12 mouse cellular contexts compared by ENCODE assay signal in the genomic region with DNA sequence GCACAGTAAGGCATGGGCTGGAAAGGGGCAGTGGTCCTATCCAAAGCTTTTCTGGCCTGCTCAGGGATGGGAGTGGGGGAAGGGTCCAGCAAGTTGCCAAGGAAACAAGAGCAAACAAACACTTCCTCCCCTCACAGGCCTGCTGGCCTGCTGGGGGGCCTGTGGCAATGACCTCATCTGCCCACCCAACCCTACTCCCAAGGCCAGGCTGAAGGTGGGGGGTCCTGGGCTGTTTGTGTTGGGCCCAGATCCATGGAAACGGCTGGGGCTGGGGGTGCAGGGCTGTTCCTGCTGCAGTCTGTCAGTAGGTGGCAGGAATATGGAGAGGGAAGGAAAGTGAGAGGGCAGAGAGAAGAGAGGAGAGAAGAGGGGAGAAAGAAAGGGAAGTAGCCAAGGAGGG. TPM values are rescaled to one million over a fixed set of nuclear protein-coding genes. Genes with fewer than 3 reads are reported as not detected.
DNase-seq lines count a peak whose midpoint lies in the region; ATAC-seq lines count a peak whose summit lies in the region.
"Had no signal": no experiment of that assay in that cellular context is flagged by ENCODE, and none has a peak within 500 bp of the region (broad histone marks: within the 10 kb centered on the region; RNA-seq: fewer than 3 reads in every experiment).

No protein-coding gene starts in this region.

- no peak for ATAC-seq in hindbrain, embryonic 14.5 days (ENCODE audit: low FRiP score)
- no peak for ATAC-seq in neural tube, embryonic 11.5 days (ENCODE audit: insufficient read depth, low FRiP score, low TSS enrichment)
- ATAC-seq in neural tube, embryonic 15.5 days (ENCODE audit: low FRiP score): no peak

- peak; percentile 61 for DNase-seq in hindbrain, embryonic 10.5 days (ENCODE audit: low spot score)
- no peak for DNase-seq in hindbrain, embryonic 14.5 days (ENCODE audit: low spot score)
- DNase-seq in neural tube, embryonic 11.5 days (ENCODE audit: low spot score): peak; percentile 46
- peak; percentile 53 for DNase-seq in limb, embryonic 10.5 days (ENCODE audit: low spot score)
- peak; percentile 33 for DNase-seq in yolk sac, embryonic 10.5 days (ENCODE audit: low spot score)
- DNase-seq in layer of hippocampus, adult 9-11 months: no peak
- DNase-seq in frontal cortex, postnatal 14 days (ENCODE audit: low spot score in 2 of 2): no peak
- DNase-seq: gastrocnemius, postnatal 10 days; liver, embryonic 13.5 days had no signal

- peaks cover 12% of the 10 kb centered on the region; the same call in 1 of the 2 replicates for H3K27me3 ChIP-seq in hindbrain, embryonic 10.5 days (ENCODE audit: insufficient read depth, poor library complexity, severe bottlenecking)
- no peaks in the 10 kb centered on the region for H3K27me3 ChIP-seq in hindbrain, embryonic 14.5 days (ENCODE audit: control insufficient read depth, insufficient read depth, low read length)
- H3K27me3 ChIP-seq in neural tube, embryonic 11.5 days (ENCODE audit: control insufficient read depth, insufficient read depth, low read length): no peaks in the 10 kb centered on the region
- no peaks in the 10 kb centered on the region for H3K27me3 ChIP-seq in neural tube, embryonic 15.5 days (replicated peaks)
- H3K27me3 ChIP-seq in limb, embryonic 10.5 days (ENCODE audit: low read depth, poor library complexity, severe bottlenecking): peaks cover 24% of the 10 kb centered on the region

- H3K36me3 ChIP-seq in hindbrain, embryonic 10.5 days: 0 out of 2 replicates have a peak, but pooled peaks cover 2% of the 10 kb centered on the region
- H3K36me3 ChIP-seq in hindbrain, embryonic 14.5 days (replicated peaks; ENCODE audit: control insufficient read depth, insufficient read depth): no peaks in the 10 kb centered on the region
- H3K36me3 ChIP-seq in neural tube, embryonic 11.5 days (ENCODE audit: control insufficient read depth, insufficient read depth, low read length): no peaks in the 10 kb centered on the region
- H3K36me3 ChIP-seq in neural tube, embryonic 15.5 days: no peaks in the 10 kb centered on the region
- H3K36me3 ChIP-seq in limb, embryonic 10.5 days: no peaks in the 10 kb centered on the region
- H3K36me3 ChIP-seq: liver, embryonic 13.5 days had no signal

- no peak overlapping the region for H3K9ac ChIP-seq in hindbrain, embryonic 14.5 days
- no peak overlapping the region for H3K9ac ChIP-seq in neural tube, embryonic 11.5 days (ENCODE audit: low read length)
- no peak overlapping the region for H3K9ac ChIP-seq in neural tube, embryonic 15.5 days (replicated peaks)
- H3K9ac ChIP-seq: liver, embryonic 13.5 days had no signal

- 10% methylated on average over 1 of the region's 1 CpGs for WGBS in hindbrain, embryonic 10.5 days
- 0% methylated on average over 1 of the region's 1 CpGs for WGBS in hindbrain, embryonic 14.5 days
- WGBS in neural tube, embryonic 11.5 days: 0% methylated on average over 1 of the region's 1 CpGs
- 13% methylated on average over 1 of the region's 1 CpGs for WGBS in neural tube, embryonic 15.5 days
- WGBS in limb, embryonic 10.5 days: 43% methylated on average over 1 of the region's 1 CpGs

- H3K4me1 ChIP-seq in hindbrain, embryonic 10.5 days (replicated peaks): peaks cover 43% of the 10 kb centered on the region
- H3K4me1 ChIP-seq in hindbrain, embryonic 14.5 days (replicated peaks; ENCODE audit: control insufficient read depth, insufficient read depth, low read length): peaks cover 3% of the 10 kb centered on the region; the same call in 1 of the 2 replicates
- H3K4me1 ChIP-seq in neural tube, embryonic 11.5 days (ENCODE audit: control insufficient read depth, insufficient read depth, low read length): no peaks in the 10 kb centered on the region
- peaks cover 3% of the 10 kb centered on the region; the same call in 1 of the 2 replicates for H3K4me1 ChIP-seq in neural tube, embryonic 15.5 days
- peaks cover 29% of the 10 kb centered on the region for H3K4me1 ChIP-seq in limb, embryonic 10.5 days
- H3K4me1 ChIP-seq: liver, embryonic 13.5 days had no signal

- H3K9me3 ChIP-seq in hindbrain, embryonic 10.5 days: no peaks in the 10 kb centered on the region
- no peaks in the 10 kb centered on the region for H3K9me3 ChIP-seq in hindbrain, embryonic 14.5 days (ENCODE audit: control insufficient read depth, low read length)
- no peaks in the 10 kb centered on the region for H3K9me3 ChIP-seq in neural tube, embryonic 11.5 days (ENCODE audit: control insufficient read depth, low read length)
- H3K9me3 ChIP-seq in neural tube, embryonic 15.5 days (replicated peaks): no peaks in the 10 kb centered on the region
- no peaks in the 10 kb centered on the region for H3K9me3 ChIP-seq in limb, embryonic 10.5 days (replicated peaks)
- H3K9me3 ChIP-seq: liver, embryonic 13.5 days had no signal

- no peak overlapping the region for H3K4me2 ChIP-seq in hindbrain, embryonic 14.5 days (replicated peaks)
- H3K4me2 ChIP-seq in neural tube, embryonic 11.5 days (ENCODE audit: low read depth): no peak overlapping the region
- no peak overlapping the region for H3K4me2 ChIP-seq in neural tube, embryonic 15.5 days
- H3K4me2 ChIP-seq: liver, embryonic 13.5 days had no signal

- H3K4me3 ChIP-seq in hindbrain, embryonic 10.5 days: no peak overlapping the region
- H3K4me3 ChIP-seq in hindbrain, embryonic 14.5 days (replicated peaks; ENCODE audit: low read length): no peak overlapping the region
- no peak overlapping the region for H3K4me3 ChIP-seq in neural tube, embryonic 11.5 days (ENCODE audit: low read depth, low read length)
- H3K4me3 ChIP-seq in neural tube, embryonic 15.5 days (replicated peaks): no peak overlapping the region
- H3K4me3 ChIP-seq in limb, embryonic 10.5 days: no peak overlapping the region
- H3K4me3 ChIP-seq: liver, embryonic 13.5 days had no signal

- peak overlapping the region; percentile 78 for H3K27ac ChIP-seq in hindbrain, embryonic 10.5 days
- no peak overlapping the region for H3K27ac ChIP-seq in hindbrain, embryonic 14.5 days
- no peak overlapping the region for H3K27ac ChIP-seq in neural tube, embryonic 11.5 days (ENCODE audit: low read depth, low read length)
- H3K27ac ChIP-seq in neural tube, embryonic 15.5 days (replicated peaks): no peak overlapping the region
- H3K27ac ChIP-seq in limb, embryonic 10.5 days: no peak overlapping the region
- H3K27ac ChIP-seq: liver, embryonic 13.5 days had no signal

RNA-seq across cellular contexts. Expression of gene Wnt9a, which starts 29.7 kb away (rescaled TPM):
- 9.8 and 10.7 TPM in 2 replicates for polyA plus RNA-seq in hindbrain, embryonic 10.5 days (2016; fragmentation: Nextera tagmentation; extraction: Ambion mirVana)
- polyA plus RNA-seq in hindbrain, embryonic 14.5 days (2014; fragmentation: Nextera tagmentation; extraction: Ambion mirVana): 2.1 TPM in 2 replicates
- polyA plus RNA-seq in neural tube, embryonic 11.5 days (2014; fragmentation: Nextera tagmentation; extraction: Ambion mirVana): 1.6 and 2.5 TPM in 2 replicates
- polyA plus RNA-seq in neural tube, embryonic 15.5 days (2015; fragmentation: Nextera tagmentation; extraction: Ambion mirVana): 2.6 and 3.0 TPM in 2 replicates
- 1.2 and 1.8 TPM in 2 replicates for polyA plus RNA-seq in limb, embryonic 10.5 days (2016; fragmentation: Nextera tagmentation; extraction: Ambion mirVana)

RNA-seq across cellular contexts. Expression of gene Prss38, which starts 39.1 kb away (rescaled TPM):
- not detected in 2 replicates for polyA plus RNA-seq in hindbrain, embryonic 10.5 days (2016; fragmentation: Nextera tagmentation; extraction: Ambion mirVana)
- polyA plus RNA-seq in hindbrain, embryonic 14.5 days (2014; fragmentation: Nextera tagmentation; extraction: Ambion mirVana): not detected in 2 replicates
- not detected in 2 replicates for polyA plus RNA-seq in neural tube, embryonic 11.5 days (2014; fragmentation: Nextera tagmentation; extraction: Ambion mirVana)
- not detected in 2 replicates for polyA plus RNA-seq in neural tube, embryonic 15.5 days (2015; fragmentation: Nextera tagmentation; extraction: Ambion mirVana)
- polyA plus RNA-seq in limb, embryonic 10.5 days (2016; fragmentation: Nextera tagmentation; extraction: Ambion mirVana): not detected in 2 replicates
- polyA plus RNA-seq: heart, postnatal 0 days; large intestine, adult 2 months; liver, embryonic 13.5 days had no signal

RNA-seq across cellular contexts. Expression of gene Wnt3a, which starts 45.8 kb away (rescaled TPM):
- 14.2 and 18.2 TPM in 2 replicates for polyA plus RNA-seq in hindbrain, embryonic 10.5 days (2016; fragmentation: Nextera tagmentation; extraction: Ambion mirVana)
- polyA plus RNA-seq in hindbrain, embryonic 14.5 days (2014; fragmentation: Nextera tagmentation; extraction: Ambion mirVana): 0.40 and 0.43 TPM in 2 replicates
- 2.6 and 3.3 TPM in 2 replicates for polyA plus RNA-seq in neural tube, embryonic 11.5 days (2014; fragmentation: Nextera tagmentation; extraction: Ambion mirVana)
- 0.14 and 0.35 TPM in 2 replicates for polyA plus RNA-seq in neural tube, embryonic 15.5 days (2015; fragmentation: Nextera tagmentation; extraction: Ambion mirVana)
- 0.14 and 0.53 TPM in 2 replicates for polyA plus RNA-seq in limb, embryonic 10.5 days (2016; fragmentation: Nextera tagmentation; extraction: Ambion mirVana)
- polyA plus RNA-seq: heart, postnatal 0 days; large intestine, adult 2 months; liver, embryonic 13.5 days had no signal

Comparison
In these comparisons a context has a peak if more than half of its experiments do, and no peak if none do; other contexts are left out.
1. DNase-seq: peak in hindbrain, embryonic 10.5 days (single experiment), neural tube, embryonic 11.5 days (single experiment), limb, embryonic 10.5 days (single experiment) and yolk sac, embryonic 10.5 days (single experiment); none in hindbrain, embryonic 14.5 days (single experiment), layer of hippocampus, adult 9-11 months (single experiment) and frontal cortex, postnatal 14 days (0 of 2).